Mouse (Mus musculus): ENCODE results near the gene Gss.

The Gss gene

DNA sequence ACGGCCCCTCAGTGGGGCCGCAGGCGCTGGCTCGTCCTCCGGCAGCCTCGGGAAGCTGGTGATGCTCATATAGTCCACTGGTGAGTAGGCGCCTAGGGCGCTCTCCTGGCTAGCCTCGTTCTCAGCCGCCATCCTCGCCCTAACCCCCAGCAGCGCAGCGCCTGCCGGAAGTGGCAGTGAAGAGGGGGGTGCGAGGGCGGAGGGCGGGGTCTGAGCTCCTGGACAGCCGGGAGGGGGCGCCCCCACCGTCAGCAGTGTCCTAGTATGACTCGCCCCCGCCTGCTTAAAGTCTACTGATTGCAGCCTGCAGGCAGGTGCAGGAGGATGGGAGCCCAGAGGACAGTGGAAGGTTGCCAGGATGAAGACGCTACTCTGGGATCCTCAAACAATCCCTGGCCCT is 77.9 kb downstream of the Gss start:
- DNase-seq (ENCODE audit: low spot score in 2 of 2), result peak; percentile 77 to 78

- no peak for DNase-seq (ENCODE audit: low spot score in 2 of 2)
These were observed 79.1 kb downstream of the Gss start for GRCm38 (mm10) chr2:155513543-155513942.

Data from frontal cortex, postnatal 14 days (tissue).